Comparison of ENCODE assay signal across 8 mouse cellular contexts in genomic region chr9:75435918-75436317, GRCm38 (mm10). TPM values are rescaled to one million over a fixed set of nuclear protein-coding genes. Genes with fewer than 3 reads are reported as not detected.
DNase-seq lines count a peak whose midpoint lies in the region.

No protein-coding gene starts in this region.

- DNase-seq in MN1 (ENCODE audit: low spot score), result peak; percentile 93
- DNase-seq in cerebellum, adult 11-12 months, result peak; percentile 66
- peak; percentile 61 for DNase-seq in forelimb bud, embryonic 11.5 days (ENCODE audit: low read depth, low spot score)
- peak; percentile 86 for DNase-seq in heart, postnatal 4 days
- DNase-seq in layer of hippocampus, postnatal 10 days (ENCODE audit: low spot score in 2 of 2), result peak; percentile 57 to 64
- DNase-seq in lung, postnatal 10 days, result peak; percentile 96
- DNase-seq in retina, adult 2 months (ENCODE audit: low read depth, low spot score), result peak; percentile 69
- peak; percentile 52 to 67 for DNase-seq in thymus, postnatal 36 days

RNA-seq across cellular contexts. Expression of gene Leo1, which starts 5.4 kb away (rescaled TPM):
- total RNA-seq in heart, postnatal 4 days (2021), result 10 to 100 TPM; 23.1 to 25.4 TPM
- total RNA-seq in layer of hippocampus, postnatal 10 days (2021), result 10 to 100 TPM; 27.9 to 29.7 TPM

RNA-seq across cellular contexts. Expression of gene Mapk6, which starts 26.1 kb away (rescaled TPM):
- total RNA-seq in heart, postnatal 4 days (2021), result 10 to 100 TPM; 59.7 to 60.7 TPM
- total RNA-seq in layer of hippocampus, postnatal 10 days (2021), result 10 to 100 TPM; 55.7 to 57.8 TPM

Comparison
In these comparisons a context has a peak if more than half of its experiments do, and no peak if none do; other contexts are left out.
1. Peak in every context shown above with its lines: DNase-seq.